Mouse (Mus musculus) B cell, adult 67 days (primary cell): ENCODE data around the gene Tma16. TPM values are rescaled to one million over a fixed set of nuclear protein-coding genes. Genes with fewer than 3 reads are reported as not detected.

ENCODE experiments used
- total RNA-seq, 2 experiments: library from RNA; stranded (reverse); gene quantifications; 4 replicates each; pipeline ENCODE4 v1.2.4; 2023

Tma16 gene
- 10 to 100 TPM; 18.1 to 21.3 TPM for total RNA-seq

DNA sequence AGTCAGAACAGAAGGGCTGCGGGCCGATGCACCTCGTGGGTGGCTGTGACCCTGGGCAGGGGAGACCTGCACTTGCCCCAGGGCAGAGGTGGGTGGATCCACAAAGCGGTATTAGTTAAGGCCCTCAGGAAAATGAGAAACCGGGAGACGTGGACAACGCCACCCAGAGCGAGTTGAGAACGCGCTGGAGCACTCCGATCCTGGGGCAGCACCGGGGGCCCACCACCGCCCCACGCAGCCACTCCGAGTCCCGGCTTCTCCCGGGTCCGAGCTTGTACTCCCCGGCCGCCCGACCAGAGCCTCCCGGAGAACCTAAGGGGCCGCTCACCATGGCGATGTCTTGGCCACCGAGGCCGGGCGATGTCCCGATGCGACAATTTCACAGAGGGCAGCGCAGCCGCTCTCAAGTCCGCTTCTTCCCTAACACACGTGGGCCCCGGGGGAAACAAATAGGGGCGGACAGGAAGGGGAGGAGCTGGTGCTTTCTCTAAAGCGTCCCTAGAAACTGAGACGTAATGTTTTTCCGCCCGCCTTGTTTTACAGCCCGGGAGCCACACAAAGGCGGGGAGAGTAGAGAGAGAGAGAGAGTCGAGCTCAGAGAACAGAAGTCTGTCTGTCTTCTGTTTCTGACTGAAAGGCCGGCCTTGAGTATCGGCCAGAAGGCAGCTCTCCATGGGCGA, at the start of gene Tma16:
Gene Tma16, minus strand, starts transcription at position 447 of the 680 bp plus-strand sequence.

GRCm38 (mm10) chr8:66511537-66511936, 25.2 kb upstream of the Tma16 start, which contains the start of gene Tktl2:
Tktl2 (plus strand) TSS chr8:66511756.

Other genes with a start within 250 kb of the Tma16 start
- not detected for gene Tktl2, start 25.2 kb upstream of the Tma16 start, total RNA-seq
- gene Npy5r, start 201.6 kb upstream of the Tma16 start, total RNA-seq, result not detected
- gene Npy1r, start 210.7 kb upstream of the Tma16 start, total RNA-seq, result under 1 TPM in 1 of 2 experiments, not detected in 1; 0.17 TPM